Comparison of ENCODE assay signal across 8 mouse cellular contexts in genomic region chr17:11993249-11993648, GRCm38 (mm10).
DNase-seq lines count a peak whose midpoint lies in the region; ATAC-seq and TF ChIP-seq lines count a peak whose summit lies in the region.

No protein-coding gene starts in this region.

- 0 out of 2 replicates have a peak, but pooled peaks cover 6% of the 10 kb centered on the region for H3K27me3 ChIP-seq in forebrain, embryonic 10.5 days (ENCODE audit: poor library complexity, severe bottlenecking)
- no peaks in the 10 kb centered on the region; the same call in 1 of the 2 replicates for H3K27me3 ChIP-seq in forebrain, embryonic 12.5 days
- H3K27me3 ChIP-seq in E14TG2a.4 (ENCODE audit: insufficient read depth, low read length), result peaks cover 10% of the 10 kb centered on the region; the same call in 1 of the 2 replicates

- no peak overlapping the region for H3K4me3 ChIP-seq in forebrain, embryonic 10.5 days
- H3K4me3 ChIP-seq in forebrain, embryonic 12.5 days (replicated peaks), result no peak overlapping the region
- no peak overlapping the region for H3K4me3 ChIP-seq in E14TG2a.4 (replicated peaks; ENCODE audit: low read length)
- H3K4me3 ChIP-seq in layer of hippocampus, adult 2 months, result peak overlapping the region; percentile 26; the same call in 1 of the 2 replicates

- no peaks in the 10 kb centered on the region for H3K36me3 ChIP-seq in forebrain, embryonic 10.5 days (replicated peaks)
- no peaks in the 10 kb centered on the region for H3K36me3 ChIP-seq in forebrain, embryonic 12.5 days (replicated peaks)
- H3K36me3 ChIP-seq in E14TG2a.4 (ENCODE audit: insufficient read depth, low read length), result no peaks in the 10 kb centered on the region

- H3K4me2 ChIP-seq in forebrain, embryonic 12.5 days, result no peak overlapping the region

- peak; percentile 52 for DNase-seq in forebrain, embryonic 10.5 days (ENCODE audit: extremely low spot score, low spot score)
- peak; percentile 62 to 66 for DNase-seq in cerebellum, adult 18-20 months
- DNase-seq in forelimb bud, embryonic 11.5 days (ENCODE audit: low read depth, low spot score), result peak; percentile 53
- DNase-seq in layer of hippocampus, adult 2 months (ENCODE audit: low spot score in 2 of 2), result peak; percentile 60 to 65
- DNase-seq in mesoderm, embryonic 11.5 days (ENCODE audit: low read depth, low spot score), result peak; percentile 63
- peak; percentile 50 for DNase-seq in telencephalon, adult 2 months (ENCODE audit: low read depth, low spot score)

- peaks cover 26% of the 10 kb centered on the region for H3K4me1 ChIP-seq in forebrain, embryonic 10.5 days
- peaks cover 16% of the 10 kb centered on the region for H3K4me1 ChIP-seq in forebrain, embryonic 12.5 days
- H3K4me1 ChIP-seq in E14TG2a.4 (replicated peaks; ENCODE audit: low read depth, low read length), result peaks cover 9% of the 10 kb centered on the region

- TF ChIP-seq CTCF in E14TG2a.4 (conservative IDR thresholded peaks at IDR 0.05; ENCODE audit: low read length), result peak; percentile 38
- TF ChIP-seq CTCF in layer of hippocampus, adult 2 months (conservative IDR thresholded peaks at IDR 0.05), result peak; percentile 82

- WGBS in forebrain, embryonic 10.5 days, result 38% methylated on average over 8 of the region's 8 CpGs
- WGBS in forebrain, embryonic 12.5 days, result 30% methylated on average over 8 of the region's 8 CpGs

- no peak for ATAC-seq in forebrain, embryonic 12.5 days (ENCODE audit: low FRiP score)

- H3K9ac ChIP-seq in forebrain, embryonic 12.5 days, result no peak overlapping the region

- no peak overlapping the region for H3K27ac ChIP-seq in forebrain, embryonic 10.5 days
- H3K27ac ChIP-seq in forebrain, embryonic 12.5 days, result no peak overlapping the region
- H3K27ac ChIP-seq in layer of hippocampus, adult 2 months, result no peak overlapping the region

- no peaks in the 10 kb centered on the region for H3K9me3 ChIP-seq in forebrain, embryonic 10.5 days
- H3K9me3 ChIP-seq in forebrain, embryonic 12.5 days, result no peaks in the 10 kb centered on the region
- H3K9me3 ChIP-seq in E14TG2a.4 (ENCODE audit: low read length), result peaks cover 2% of the 10 kb centered on the region; the same call in 1 of the 2 replicates
